Mouse (Mus musculus) ES-E14 (cell line): Measurements from ENCODE around the gene Pde4d. TPM values are rescaled to one million over a fixed set of nuclear protein-coding genes. Genes with fewer than 3 reads are reported as not detected.

Experiments
- DNase-seq: peaks from one replicate; pipeline ENCODE4 v3.0.0-alpha.2; 2013; ENCODE audit warnings: low read depth, low spot score
- H3K27ac ChIP-seq: 2 replicates; pipeline ENCODE4 v1.5.1; 2012; ENCODE audit warnings: low read depth, mild to moderate bottlenecking, low read length, moderate library complexity, mixed read lengths; ENCODE audit not compliant: poor library complexity, insufficient read depth, severe bottlenecking
- H3K36me3 ChIP-seq: 2 replicates; pipeline ENCODE4 v1.6.1; 2012; ENCODE audit warnings: mild to moderate bottlenecking, low read length, moderate library complexity, mixed read lengths; ENCODE audit not compliant: control insufficient read depth, poor library complexity, insufficient read depth, severe bottlenecking
- H3K4me1 ChIP-seq, 2 experiments: fragments of 150-350 bp in 1 of 2; sonication (generic) in 1 of 2; 2 replicates each; pipeline ENCODE4 v1.6.1; 2012; ENCODE audit warnings: low read length in 2 of 2, mild to moderate bottlenecking in 1 of 2, mixed read lengths in 1 of 2; ENCODE audit not compliant: control insufficient read depth in 2 of 2, insufficient read depth in 2 of 2, poor library complexity in 1 of 2
- H3K4me3 ChIP-seq, 2 experiments: fragments of 150-350 bp in 1 of 2; sonication (generic) in 1 of 2; 2 replicates each; pipeline ENCODE4 v1.5.1; 2012; ENCODE audit warnings: low read length in 2 of 2, low read depth in 1 of 2, mild to moderate bottlenecking in 1 of 2, mixed read lengths in 1 of 2; ENCODE audit not compliant: insufficient read depth in 1 of 2, poor library complexity in 1 of 2, severe bottlenecking in 1 of 2
- H3K9ac ChIP-seq: 2 replicates; pipeline ENCODE4 v1.6.1; 2012; ENCODE audit warnings: low read depth, mild to moderate bottlenecking, low read length, mixed read lengths; ENCODE audit not compliant: poor library complexity, insufficient read depth, severe bottlenecking
- H3K9me3 ChIP-seq: fragments of 150-350 bp; sonication (generic); 2 replicates; pipeline ENCODE4 v1.6.1; 2012; ENCODE audit warnings: low read depth, mild to moderate bottlenecking, low read length; ENCODE audit not compliant: control insufficient read depth, insufficient read depth
- CHD2 ChIP-seq: IDR thresholded peaks from 2 replicates; pipeline ENCODE4 v1.6.1; 2014; ENCODE audit warnings: mild to moderate bottlenecking, low read depth, low read length, inconsistent platforms
- HCFC1 ChIP-seq: IDR thresholded peaks from 2 replicates; pipeline ENCODE4 v1.6.1; 2012; ENCODE audit warnings: low read length, inconsistent platforms, borderline replicate concordance; ENCODE audit not compliant: insufficient read depth
- MAFK ChIP-seq: IDR thresholded peaks from 2 replicates; pipeline ENCODE4 v1.6.1; 2014; ENCODE audit warnings: mild to moderate bottlenecking, low read depth, low read length, inconsistent platforms; ENCODE audit not compliant: insufficient read depth
- ZC3H11A ChIP-seq: IDR thresholded peaks from 2 replicates; pipeline ENCODE4 v1.6.1; 2012; ENCODE audit warnings: low read depth, mild to moderate bottlenecking, inconsistent platforms, low read length, borderline replicate concordance
- ZNF384 ChIP-seq: IDR thresholded peaks from 2 replicates; pipeline ENCODE4 v1.6.1; 2012; ENCODE audit warnings: low read depth, low read length, inconsistent platforms
- in situ Hi-C, 2 experiments: fragments of 600-800 bp; cut with MboI; formaldehyde crosslinking; loops; one replicate each; pipeline ENCODE4 v1.15.1; 2025; ENCODE audit warnings: low sequenced_read_pairs in 2 of 2, inconsistent platforms in 1 of 2; ENCODE audit not compliant: unreplicated experiment in 2 of 2
- total RNA-seq: library from RNA; depleted of rRNA; stranded (reverse); fragments of 300-350 nt; gene quantifications from 2 replicates; pipeline ENCODE4 v1.2.3, GENCODE M21; 2012

Gene Pde4d
- total RNA-seq, 1 experiment = 10.4 TPM

GRCm38 (mm10) chr13:109820866-109821265 lies 1371.1 kb downstream of the Pde4d start:
- in situ Hi-C loops = no loop called here
- H3K27ac ChIP-seq = no peak overlapping the region
- no peaks in the 10 kb centered on the region for H3K36me3 ChIP-seq
- no peak overlapping the region for H3K4me3 ChIP-seq
- DNase-seq = no peak
- no peaks in the 10 kb centered on the region for H3K9me3 ChIP-seq
- no peak for TF ChIP-seq CHD2
- peaks cover 2 to 5% of the 10 kb centered on the region in 2 experiments; a peak in 1 of 4 replicates for H3K4me1 ChIP-seq
- no peak overlapping the region for H3K9ac ChIP-seq

- in situ Hi-C loops = no loop called here
- no peak overlapping the region for H3K4me3 ChIP-seq
- no peaks in the 10 kb centered on the region for H3K36me3 ChIP-seq
- TF ChIP-seq ZNF384 (no peak), HCFC1 (no peak), ZC3H11A (no peak), MAFK (no peak), CHD2 (no peak)
- H3K4me1 ChIP-seq = peaks cover 2 to 5% of the 10 kb centered on the region in 2 experiments; a peak in 1 of 4 replicates
- no peak overlapping the region for H3K9ac ChIP-seq
- H3K9me3 ChIP-seq = no peaks in the 10 kb centered on the region
- H3K27ac ChIP-seq = no peak overlapping the region
- no peak for DNase-seq
These were observed 1372.1 kb downstream of the Pde4d start for GRCm38 (mm10) chr13:109821725-109822412.

GRCm38 (mm10) chr13:109822413-109823298 lies 1372.9 kb downstream of the Pde4d start:
- H3K4me3 ChIP-seq = peak overlapping the region; percentile 15 to 47; a peak in 2 of 4 replicates
- H3K9ac ChIP-seq = no peak overlapping the region
- in situ Hi-C loops = no loop called here
- no peak overlapping the region for H3K27ac ChIP-seq
- peaks cover 2 to 5% of the 10 kb centered on the region in 2 experiments; a peak in 1 of 4 replicates for H3K4me1 ChIP-seq
- no peak for TF ChIP-seq HCFC1
- TF ChIP-seq MAFK = no peak
- TF ChIP-seq ZNF384 = no peak
- H3K36me3 ChIP-seq = no peaks in the 10 kb centered on the region
- H3K9me3 ChIP-seq = no peaks in the 10 kb centered on the region
- peak; percentile 81 for DNase-seq

GRCm38 (mm10) chr13:109823307-109824031 lies 1373.7 kb downstream of the Pde4d start:
- Histone ChIP-seq H3K4me3 (no peak overlapping the region), H3K9me3 (no peaks in the 10 kb centered on the region), H3K4me1 (peaks cover 2 to 5% of the 10 kb centered on the region in 2 experiments; a peak in 1 of 4 replicates), H3K9ac (no peak overlapping the region), H3K36me3 (no peaks in the 10 kb centered on the region), H3K27ac (no peak overlapping the region)
- DNase-seq = no peak
- no peak for TF ChIP-seq MAFK
- TF ChIP-seq ZC3H11A = no peak
- TF ChIP-seq HCFC1 = no peak
- TF ChIP-seq ZNF384 = no peak
- TF ChIP-seq CHD2 = no peak
- in situ Hi-C loops = no loop called here
